Mouse (Mus musculus): ENCODE data around the gene Foxc2. TPM values are rescaled to one million over a fixed set of nuclear protein-coding genes. Genes with fewer than 3 reads are reported as not detected.
A peak's percentile ranks its signal among the peaks of the same experiment; 100 is the strongest.

Foxc2 gene
- total and polyA plus RNA-seq, 2 experiments from 2014 or later = 2.6 to 10.9 TPM

DNA sequence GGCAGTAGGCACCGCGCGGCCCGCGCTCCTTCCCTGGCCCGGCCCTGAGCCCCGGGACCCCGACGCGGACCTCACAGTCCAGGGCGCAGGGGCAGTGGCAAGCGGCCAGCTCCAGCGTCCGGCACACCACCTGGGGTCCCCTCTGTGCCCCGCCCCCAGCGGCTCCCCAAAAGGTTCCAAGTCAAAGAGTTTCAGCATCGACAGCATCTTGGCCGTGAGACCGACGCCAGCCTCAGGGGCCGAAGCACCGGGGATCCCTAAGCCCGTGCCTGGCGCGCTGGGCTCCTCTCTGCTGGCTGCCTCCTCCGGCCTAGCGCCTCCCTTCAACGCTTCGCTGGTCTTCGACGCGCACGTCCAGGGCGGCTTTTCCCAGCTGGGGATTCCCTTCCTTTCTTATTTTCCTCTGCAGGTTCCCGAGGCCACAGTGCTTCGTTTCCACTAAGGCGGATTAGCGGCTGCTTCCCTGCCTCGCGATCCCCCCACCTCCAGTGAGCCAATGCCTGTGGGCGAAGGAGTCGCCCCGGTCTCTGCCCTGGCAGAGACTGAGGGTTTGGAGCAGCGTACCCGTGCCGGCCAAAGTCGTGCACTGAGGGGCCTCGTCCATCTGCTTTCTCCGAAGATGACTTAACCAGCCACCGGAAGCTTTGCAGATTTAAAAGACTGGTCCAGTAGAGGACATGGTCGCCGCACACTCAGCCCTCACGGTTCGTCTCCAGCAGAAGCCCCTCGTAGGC, 12.7 kb downstream of the Foxc2 start:
- Histone ChIP-seq H3K4me1 (ENCODE audit: insufficient read depth, low read length) (no peaks in the 10 kb centered on the region), H3K4me3 (ENCODE audit: low read depth, low read length) (peak overlapping the region; percentile 9; the same call in 1 of the 2 replicates), H3K27me3 (ENCODE audit: insufficient read depth, low read length) (peaks cover 80% of the 10 kb centered on the region), H3K9ac (replicated peaks; ENCODE audit: low read length, poor library complexity, severe bottlenecking) (no peak overlapping the region), H3K27ac (ENCODE audit: low read depth, low read length) (no peak overlapping the region), H3K9me3 (ENCODE audit: low read length) (no peaks in the 10 kb centered on the region), H3K36me3 (ENCODE audit: insufficient read depth, low read length) (no peaks in the 10 kb centered on the region), H3K4me2 (ENCODE audit: low read depth, low read length, poor library complexity, severe bottlenecking) (no peak overlapping the region)
- 1% methylated on average over 52 of the region's 55 CpGs for WGBS
- no peak for TF ChIP-seq CTCF (IDR thresholded peaks at IDR 0.05)
- ATAC-seq (ENCODE audit: low FRiP score) = no peak
- no peak for DNase-seq (ENCODE audit: low spot score)

DNA sequence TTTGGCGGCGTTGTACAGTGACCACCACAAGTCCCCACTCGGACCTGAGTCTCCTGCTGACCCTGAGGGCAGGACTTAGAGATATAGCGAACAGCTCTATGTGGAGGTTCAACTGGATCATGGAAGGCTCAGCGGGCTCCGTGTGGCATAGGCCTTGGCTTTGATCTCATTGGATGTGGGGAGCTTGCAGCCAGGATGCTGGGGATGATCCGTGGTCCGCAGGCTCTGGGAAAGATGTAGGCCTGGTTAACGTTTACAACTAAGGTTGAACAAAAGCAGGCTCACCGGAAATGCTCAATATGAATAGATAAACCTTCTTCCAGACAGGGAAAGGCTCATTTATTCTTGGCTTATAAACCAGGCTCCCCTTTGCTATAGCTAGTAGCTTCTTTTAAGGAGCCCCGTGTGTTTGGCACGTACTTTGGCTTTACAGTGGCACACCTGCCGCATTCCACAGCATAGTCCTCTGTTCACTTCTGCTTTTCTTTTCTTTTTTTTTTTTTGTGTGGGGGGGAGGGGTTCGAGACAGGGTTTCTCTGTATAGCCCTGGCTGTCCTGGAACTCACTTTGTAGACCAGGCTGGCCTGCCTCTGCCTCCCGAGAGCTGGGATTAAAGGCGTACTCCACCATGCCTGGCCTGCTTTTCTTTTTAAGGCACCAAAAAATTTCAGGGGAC, 13.4 kb downstream of the Foxc2 start:
- no peak for TF ChIP-seq CTCF (IDR thresholded peaks at IDR 0.05)

DNA sequence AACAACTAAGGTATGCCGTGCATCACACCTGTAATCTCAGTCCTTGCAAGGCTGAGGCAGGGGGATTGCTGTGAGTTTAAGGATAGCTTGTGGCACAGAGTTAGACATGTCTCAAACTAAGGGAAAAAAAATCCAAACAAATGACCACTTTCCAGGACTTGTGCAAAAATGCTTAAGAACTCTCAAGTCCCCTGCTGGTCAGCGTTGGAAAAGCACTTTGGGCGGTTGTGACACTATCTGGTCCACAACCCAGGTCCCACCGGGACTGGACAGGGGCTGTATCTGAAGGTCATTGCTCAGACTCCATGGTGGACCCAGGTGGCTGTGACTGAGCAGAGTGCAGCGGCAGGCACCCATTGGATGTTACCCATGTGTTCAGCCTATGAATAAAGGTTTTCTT, 14.6 kb downstream of the Foxc2 start:
- Histone ChIP-seq H3K9me3 (ENCODE audit: low read length) (no peaks in the 10 kb centered on the region), H3K4me1 (ENCODE audit: insufficient read depth, low read length) (no peaks in the 10 kb centered on the region), H3K4me3 (ENCODE audit: low read depth, low read length) (no peak overlapping the region), H3K27ac (ENCODE audit: low read depth, low read length) (no peak overlapping the region), H3K9ac (replicated peaks; ENCODE audit: low read length, poor library complexity, severe bottlenecking) (no peak overlapping the region), H3K4me2 (ENCODE audit: low read depth, low read length, poor library complexity, severe bottlenecking) (no peak overlapping the region), H3K36me3 (ENCODE audit: insufficient read depth, low read length) (no peaks in the 10 kb centered on the region), H3K27me3 (ENCODE audit: insufficient read depth, low read length) (peaks cover 62% of the 10 kb centered on the region)
- 41% methylated on average over 5 of the region's 5 CpGs for WGBS
- TF ChIP-seq CTCF (IDR thresholded peaks at IDR 0.05) = peak; percentile 65
- DNase-seq (ENCODE audit: low spot score) (peak; percentile 39), ATAC-seq (ENCODE audit: low FRiP score) (no peak)

More for the DNA sequence above, 13.4 kb downstream of the Foxc2 start:
- no peaks in the 10 kb centered on the region for H3K36me3 ChIP-seq (ENCODE audit: insufficient read depth, low read length)
- no peak for DNase-seq (ENCODE audit: low spot score)
- H3K27me3 ChIP-seq (ENCODE audit: insufficient read depth, low read length) = peaks cover 73% of the 10 kb centered on the region
- H3K4me2 ChIP-seq (ENCODE audit: low read depth, low read length, poor library complexity, severe bottlenecking) = no peak overlapping the region
- H3K27ac ChIP-seq (ENCODE audit: low read depth, low read length) = no peak overlapping the region
- whole genome bisulfite sequencing = 17% methylated on average over 16 of the region's 16 CpGs
- no peak overlapping the region for H3K4me3 ChIP-seq (ENCODE audit: low read depth, low read length)
- H3K9ac ChIP-seq (replicated peaks; ENCODE audit: low read length, poor library complexity, severe bottlenecking) = no peak overlapping the region
- no peaks in the 10 kb centered on the region for H3K9me3 ChIP-seq (ENCODE audit: low read length)
- no peaks in the 10 kb centered on the region for H3K4me1 ChIP-seq (ENCODE audit: insufficient read depth, low read length)
- ATAC-seq (ENCODE audit: low FRiP score) = no peak

DNA sequence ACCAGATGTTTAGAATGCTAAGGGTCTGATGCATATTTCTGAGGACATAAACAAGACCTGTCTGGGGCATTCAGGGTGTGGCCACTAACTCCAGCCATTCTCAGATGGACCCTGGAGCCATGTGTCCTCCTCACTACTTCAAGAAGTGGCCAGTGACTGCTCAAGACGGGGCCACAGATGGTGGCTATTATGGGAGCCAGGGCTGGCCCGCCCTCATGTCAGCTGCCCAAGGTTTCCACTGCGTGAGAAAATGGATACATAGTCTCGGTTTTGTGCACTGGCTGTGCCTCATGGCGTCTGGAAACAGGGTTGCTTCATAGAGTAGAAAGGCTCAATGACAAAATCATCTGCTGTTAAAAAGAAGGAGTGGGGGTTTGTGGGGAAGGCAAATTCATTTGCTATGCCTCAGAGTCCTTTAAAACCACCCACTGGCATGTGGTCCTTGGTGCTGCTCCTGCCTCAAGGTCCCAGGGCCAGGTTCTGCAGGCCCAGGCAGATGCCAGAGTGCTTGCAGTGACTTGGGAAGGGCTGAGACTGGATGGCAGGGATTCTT, 17.1 kb downstream of the Foxc2 start:
- Histone ChIP-seq H3K4me1 (ENCODE audit: insufficient read depth, low read length) (no peaks in the 10 kb centered on the region), H3K36me3 (ENCODE audit: insufficient read depth, low read length) (no peaks in the 10 kb centered on the region), H3K27ac (ENCODE audit: low read depth, low read length) (no peak overlapping the region), H3K9ac (replicated peaks; ENCODE audit: low read length, poor library complexity, severe bottlenecking) (no peak overlapping the region), H3K4me2 (ENCODE audit: low read depth, low read length, poor library complexity, severe bottlenecking) (no peak overlapping the region), H3K27me3 (ENCODE audit: insufficient read depth, low read length) (peaks cover 42% of the 10 kb centered on the region), H3K9me3 (ENCODE audit: low read length) (no peaks in the 10 kb centered on the region), H3K4me3 (ENCODE audit: low read depth, low read length) (no peak overlapping the region)
- DNase-seq (ENCODE audit: low spot score) (no peak), ATAC-seq (ENCODE audit: low FRiP score) (no peak)
- WGBS = 71% methylated on average over 5 of the region's 5 CpGs
- TF ChIP-seq CTCF (IDR thresholded peaks at IDR 0.05) = no peak

DNA sequence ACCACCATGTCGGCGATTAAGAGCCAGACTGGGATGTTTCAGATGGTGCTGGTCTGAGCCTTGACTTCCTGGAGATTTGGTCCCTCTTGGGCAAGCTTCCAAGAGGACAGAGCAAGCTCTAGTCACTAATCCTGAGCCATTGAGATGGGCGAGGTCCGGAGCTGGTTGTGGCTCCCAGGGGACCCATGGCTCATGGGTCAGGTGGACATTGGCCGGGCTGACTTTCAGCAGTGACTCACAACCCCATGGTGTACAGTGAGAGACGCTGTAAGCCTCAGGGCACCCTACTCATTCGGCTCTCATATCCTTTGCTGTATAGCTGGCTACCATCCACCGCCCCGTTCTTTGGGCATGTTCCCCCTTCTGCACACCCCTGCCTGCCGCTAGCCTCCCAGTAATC, 18.1 kb downstream of the Foxc2 start:
- no peak overlapping the region for H3K9ac ChIP-seq (replicated peaks; ENCODE audit: low read length, poor library complexity, severe bottlenecking)
- no peak overlapping the region for H3K27ac ChIP-seq (ENCODE audit: low read depth, low read length)
- no peaks in the 10 kb centered on the region for H3K4me1 ChIP-seq (ENCODE audit: insufficient read depth, low read length)
- no peaks in the 10 kb centered on the region for H3K36me3 ChIP-seq (ENCODE audit: insufficient read depth, low read length)
- DNase-seq (ENCODE audit: low spot score) (no peak), ATAC-seq (ENCODE audit: low FRiP score) (no peak)
- H3K4me2 ChIP-seq (ENCODE audit: low read depth, low read length, poor library complexity, severe bottlenecking) = no peak overlapping the region
- TF ChIP-seq CTCF (IDR thresholded peaks at IDR 0.05) = no peak
- H3K27me3 ChIP-seq (ENCODE audit: insufficient read depth, low read length) = peaks cover 31% of the 10 kb centered on the region
- H3K4me3 ChIP-seq (ENCODE audit: low read depth, low read length) = no peak overlapping the region
- no peaks in the 10 kb centered on the region for H3K9me3 ChIP-seq (ENCODE audit: low read length)
- WGBS = 91% methylated on average over 10 of the region's 10 CpGs

DNA sequence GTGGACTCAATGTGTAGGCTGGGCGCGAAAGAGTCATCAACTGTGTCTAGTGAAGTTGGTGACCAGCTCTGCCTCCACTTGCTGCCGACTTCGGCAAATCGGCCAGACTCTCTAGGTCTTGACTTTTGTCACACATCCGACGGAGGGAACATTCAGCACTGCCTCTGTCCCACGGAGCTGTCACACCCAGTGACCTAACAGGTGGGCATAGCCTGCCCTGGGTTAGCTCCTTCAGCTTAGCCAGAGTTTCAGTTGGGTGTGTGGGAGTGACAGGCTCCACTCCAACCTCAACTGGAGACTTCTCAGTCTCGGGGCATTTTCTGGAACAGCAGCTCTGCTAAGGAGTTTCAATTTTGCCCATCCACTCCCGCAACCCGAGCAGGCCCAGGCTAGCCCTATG, 18.5 kb downstream of the Foxc2 start:
- Histone ChIP-seq H3K9me3 (ENCODE audit: low read length) (no peaks in the 10 kb centered on the region), H3K27me3 (ENCODE audit: insufficient read depth, low read length) (peaks cover 28% of the 10 kb centered on the region), H3K4me3 (ENCODE audit: low read depth, low read length) (no peak overlapping the region), H3K27ac (ENCODE audit: low read depth, low read length) (no peak overlapping the region), H3K9ac (replicated peaks; ENCODE audit: low read length, poor library complexity, severe bottlenecking) (no peak overlapping the region), H3K4me2 (ENCODE audit: low read depth, low read length, poor library complexity, severe bottlenecking) (no peak overlapping the region), H3K4me1 (ENCODE audit: insufficient read depth, low read length) (no peaks in the 10 kb centered on the region), H3K36me3 (ENCODE audit: insufficient read depth, low read length) (no peaks in the 10 kb centered on the region)
- TF ChIP-seq CTCF (IDR thresholded peaks at IDR 0.05) = no peak
- WGBS = 91% methylated on average over 11 of the region's 11 CpGs
- DNase-seq (ENCODE audit: low spot score) (no peak), ATAC-seq (ENCODE audit: low FRiP score) (no peak)
